Mouse (Mus musculus) c-Kit-positive CD71-negative TER-119-negative erythroid progenitor cells, embryonic 14.5 days (primary cell): ENCODE results near the gene Itgad.
"Not testable (repeated sequence)": the region's sequence is repeated elsewhere in the genome, so short reads cannot be mapped to it uniquely, and the experiment has no call there.

Experiments
- DNase-seq: peaks from one replicate; pipeline ENCODE4 v3.0.0-alpha.2; 2013; ENCODE audit warnings: low read depth

The Itgad gene

GRCm38 (mm10) chr7:128154076-128154475 is at the start of gene Itgad:
Gene Itgad (plus strand): TSS chr7:128154376.
- no peak for DNase-seq

- no peak for DNase-seq
Measured at GRCm38 (mm10) chr7:128105246-128105645, 48.9 kb upstream of the Itgad start.

GRCm38 (mm10) chr7:128107462-128107861 is 46.7 kb upstream of the Itgad start:
- DNase-seq: no peak

- no peak for DNase-seq
Measured at GRCm38 (mm10) chr7:128110314-128110713, 43.9 kb upstream of the Itgad start.

GRCm38 (mm10) chr7:128112131-128112530 is 42.0 kb upstream of the Itgad start:
- DNase-seq: no peak

- no peak for DNase-seq
Measured at GRCm38 (mm10) chr7:128114371-128115105, 39.6 kb upstream of the Itgad start.

GRCm38 (mm10) chr7:128115211-128115958 is 38.8 kb upstream of the Itgad start:
- no peak for DNase-seq

- no peak for DNase-seq
Measured at GRCm38 (mm10) chr7:128116396-128116795, 37.8 kb upstream of the Itgad start.

GRCm38 (mm10) chr7:128119726-128120490 is 34.3 kb upstream of the Itgad start:
- no peak for DNase-seq

GRCm38 (mm10) chr7:128128741-128129720 is 25.1 kb upstream of the Itgad start, which contains the start of gene Itgax:
Gene Itgax (plus strand): TSS chr7:128129547.
- peak; percentile 36 for DNase-seq

- no peak for DNase-seq
Measured at GRCm38 (mm10) chr7:128132148-128132547, 22.0 kb upstream of the Itgad start.

- DNase-seq: peak; percentile 39
Measured at GRCm38 (mm10) chr7:128133596-128133995, 20.6 kb upstream of the Itgad start.

- DNase-seq: no peak
Measured at GRCm38 (mm10) chr7:128136927-128137326, 17.2 kb upstream of the Itgad start.

GRCm38 (mm10) chr7:128139611-128140010 is 14.6 kb upstream of the Itgad start:
- DNase-seq: no peak

GRCm38 (mm10) chr7:128150970-128151369 is 3.2 kb upstream of the Itgad start:
- DNase-seq: no peak

- no peak for DNase-seq
Measured at GRCm38 (mm10) chr7:128154924-128155323, 748 bp downstream of the Itgad start.

GRCm38 (mm10) chr7:128158688-128159354 is 4.6 kb downstream of the Itgad start:
- not testable (repeated sequence) for DNase-seq

- DNase-seq: no peak
Measured at GRCm38 (mm10) chr7:128164001-128164400, 9.8 kb downstream of the Itgad start.

- DNase-seq: no peak
Measured at GRCm38 (mm10) chr7:128166391-128166790, 12.2 kb downstream of the Itgad start.

GRCm38 (mm10) chr7:128169996-128170395 is 15.8 kb downstream of the Itgad start:
- DNase-seq: no peak

GRCm38 (mm10) chr7:128178385-128178784 is 24.2 kb downstream of the Itgad start:
- DNase-seq: no peak
